Mouse (Mus musculus) embryonic facial prominence, embryonic 12.5 days (tissue): ENCODE results near the gene Rel. TPM values are rescaled to one million over a fixed set of nuclear protein-coding genes. Genes with fewer than 3 reads are reported as not detected.

Experiments used
- ATAC-seq: fragments of 200-750 bp; cut with Nextera tagmentation; 2 replicates; pipeline ENCODE4 v1.8.0; 2017; ENCODE audit not compliant: insufficient number of reproducible peaks, insufficient read depth, low FRiP score, low TSS enrichment
- H3K27ac ChIP-seq: fragments of 300-500 bp; sonication (generic); 2 replicates; pipeline ENCODE4 v1.5.1; 2016; ENCODE audit warnings: mild to moderate bottlenecking
- H3K27me3 ChIP-seq: fragments of 300-500 bp; sonication (generic); 2 replicates; pipeline ENCODE4 v1.6.1; 2016; ENCODE audit warnings: mild to moderate bottlenecking, moderate library complexity
- H3K36me3 ChIP-seq: fragments of 300-500 bp; sonication (generic); 2 replicates; pipeline ENCODE4 v1.6.1; 2016; ENCODE audit warnings: mild to moderate bottlenecking
- H3K4me1 ChIP-seq: fragments of 300-500 bp; sonication (generic); 2 replicates; pipeline ENCODE4 v1.6.1; 2016
- H3K4me2 ChIP-seq: fragments of 300-500 bp; sonication (generic); replicated peaks from 2 replicates; pipeline ENCODE4 v1.6.1; 2016; ENCODE audit warnings: mild to moderate bottlenecking, moderate library complexity
- H3K4me3 ChIP-seq: fragments of 300-500 bp; sonication (generic); 2 replicates; pipeline ENCODE4 v1.5.1; 2016; ENCODE audit warnings: mild to moderate bottlenecking
- H3K9ac ChIP-seq: fragments of 300-500 bp; sonication (generic); 2 replicates; pipeline ENCODE4 v1.6.1; 2016; ENCODE audit warnings: mild to moderate bottlenecking, moderate library complexity
- H3K9me3 ChIP-seq: fragments of 300-500 bp; sonication (generic); 2 replicates; pipeline ENCODE4 v1.6.1; 2016; ENCODE audit warnings: mild to moderate bottlenecking, moderate library complexity
- WGBS: fragments of 180-500 bp; shearing (Covaris S2); methylation state at CpG from one replicate; pipeline ENCODE4 v1.1.7; 2016; 5-methylcytosine and 5-hydroxymethylcytosine counted together
- polyA plus RNA-seq: library from polyadenylated mRNA; unstranded; fragments of >200 nt; fragmentation: Nextera tagmentation; extraction: Ambion mirVana; gene quantifications from 2 replicates; pipeline ENCODE4 v1.2.1, GENCODE M21; 2016

Rel gene
- polyA plus RNA-seq, 1 experiment from 2014 or later = 0.97 TPM

DNA sequence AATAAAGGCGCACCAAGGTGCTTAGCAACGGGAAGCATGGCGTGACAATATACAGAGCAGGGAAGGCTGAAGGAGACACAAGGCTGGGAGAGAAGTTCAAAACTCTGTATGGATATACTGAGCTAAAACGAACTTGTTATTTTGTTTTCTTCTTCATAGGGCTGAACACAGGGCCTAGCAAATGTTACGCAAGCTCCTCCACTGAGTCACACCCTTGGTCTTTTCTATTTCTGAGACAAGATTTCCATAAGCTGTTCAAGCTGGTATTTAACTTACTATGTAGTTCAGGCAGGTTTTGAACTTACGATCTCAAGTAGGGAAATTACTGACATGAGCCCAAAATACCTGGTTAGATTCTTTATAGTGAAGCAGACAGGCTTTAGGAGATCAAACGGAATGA lies 29.4 kb downstream of the Rel start:
- ATAC-seq = no peak
- 91% methylated on average over 7 of the region's 7 CpGs for WGBS

DNA sequence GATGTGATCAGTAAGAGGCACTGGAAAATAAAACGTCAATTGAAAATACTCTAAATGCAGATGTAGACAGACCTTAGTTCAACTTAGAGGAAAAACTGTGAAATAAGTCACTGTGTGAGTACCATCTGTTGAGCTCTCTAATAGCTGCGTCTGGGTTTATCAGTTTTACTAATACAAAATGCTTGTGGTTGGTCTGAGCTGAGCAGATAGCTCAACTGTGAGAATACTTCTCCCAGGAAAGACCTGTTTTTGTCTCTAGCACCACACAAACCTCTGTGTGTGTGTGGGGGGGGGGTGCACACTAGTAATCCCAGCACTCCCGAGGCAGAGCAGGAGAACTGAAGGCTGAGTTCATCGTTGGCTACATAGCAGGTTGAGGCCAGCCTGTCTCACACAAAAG lies 29.9 kb downstream of the Rel start:
- no peak for ATAC-seq
- no peak overlapping the region for H3K4me3 ChIP-seq
- no peaks in the 10 kb centered on the region for H3K4me1 ChIP-seq
- no peak overlapping the region for H3K4me2 ChIP-seq
- no peaks in the 10 kb centered on the region for H3K9me3 ChIP-seq
- H3K27me3 ChIP-seq = no peaks in the 10 kb centered on the region
- WGBS = 75% methylated on average over 4 of the region's 4 CpGs
- H3K36me3 ChIP-seq = no peaks in the 10 kb centered on the region
- H3K27ac ChIP-seq = no peak overlapping the region
- H3K9ac ChIP-seq = no peak overlapping the region

More for the DNA sequence above, 29.4 kb downstream of the Rel start:
- H3K27me3 ChIP-seq = no peaks in the 10 kb centered on the region
- H3K4me3 ChIP-seq = no peak overlapping the region
- no peak overlapping the region for H3K27ac ChIP-seq
- no peak overlapping the region for H3K4me2 ChIP-seq
- no peaks in the 10 kb centered on the region for H3K9me3 ChIP-seq
- no peak overlapping the region for H3K9ac ChIP-seq
- H3K36me3 ChIP-seq = no peaks in the 10 kb centered on the region
- H3K4me1 ChIP-seq = no peaks in the 10 kb centered on the region

DNA sequence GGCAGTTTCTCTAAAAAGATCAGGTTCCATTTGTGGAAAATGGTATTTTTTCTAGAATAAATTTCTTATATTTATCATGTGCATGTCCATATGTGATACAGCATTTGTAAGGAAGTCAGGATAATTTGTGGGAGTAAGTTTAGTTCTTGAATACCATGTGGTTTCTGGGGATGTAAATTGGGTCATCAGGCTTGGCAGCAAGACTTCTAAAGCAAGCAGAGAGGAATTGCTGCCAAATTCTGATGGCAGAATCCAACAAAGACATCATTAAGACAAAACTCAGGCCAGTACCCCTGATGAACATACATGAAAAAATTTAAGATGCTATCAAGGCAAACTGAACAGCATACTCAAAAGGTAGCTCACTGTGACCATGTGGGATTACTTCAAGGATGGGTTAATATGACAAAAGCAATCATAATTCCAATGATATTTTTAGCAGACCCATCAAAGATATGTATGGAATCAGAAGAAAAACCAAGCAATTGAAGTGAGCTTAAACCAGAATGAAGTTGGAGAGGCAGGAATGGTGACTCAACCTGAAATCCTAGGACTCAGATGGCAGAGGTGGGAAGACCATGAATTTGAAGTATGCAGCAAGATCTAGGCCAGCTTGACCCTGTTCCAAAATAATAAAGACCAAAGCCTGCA lies 34.8 kb downstream of the Rel start:
- Histone ChIP-seq H3K4me1 (no peaks in the 10 kb centered on the region), H3K4me2 (no peak overlapping the region), H3K9ac (no peak overlapping the region), H3K4me3 (no peak overlapping the region), H3K27me3 (no peaks in the 10 kb centered on the region), H3K36me3 (peaks cover 20% of the 10 kb centered on the region; the same call in 1 of the 2 replicates), H3K9me3 (no peaks in the 10 kb centered on the region), H3K27ac (no peak overlapping the region)
- no peak for ATAC-seq

DNA sequence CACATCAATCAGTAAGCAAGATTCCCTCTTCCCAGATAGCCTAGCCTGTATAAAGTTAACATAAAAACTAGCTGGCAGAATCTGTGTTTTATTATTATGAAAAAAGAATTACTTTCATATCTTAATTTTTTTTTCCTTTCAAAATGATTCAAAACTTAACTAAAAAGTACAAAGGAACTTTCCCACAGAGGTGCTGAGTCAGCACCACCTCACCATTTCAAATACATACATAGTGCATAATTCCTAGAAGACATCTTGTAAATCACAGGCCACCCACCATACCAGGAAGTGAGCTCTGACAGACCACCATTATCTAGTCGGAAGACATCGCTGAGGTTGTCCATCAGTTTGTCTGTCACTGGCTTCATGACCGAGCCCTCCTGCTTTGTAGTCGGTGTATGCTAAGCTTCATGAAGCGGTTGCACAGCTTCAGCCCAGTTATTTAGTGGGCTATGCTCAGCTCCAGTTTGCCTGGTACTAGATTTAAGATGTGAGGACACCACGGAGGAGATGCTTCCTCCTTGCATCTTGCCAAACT lies 36.0 kb downstream of the Rel start:
- Histone ChIP-seq H3K27ac (no peak overlapping the region), H3K27me3 (no peaks in the 10 kb centered on the region), H3K9me3 (no peaks in the 10 kb centered on the region), H3K4me1 (no peaks in the 10 kb centered on the region), H3K4me2 (no peak overlapping the region), H3K4me3 (no peak overlapping the region), H3K9ac (no peak overlapping the region), H3K36me3 (peaks cover 22% of the 10 kb centered on the region)
- no peak for ATAC-seq
- WGBS = 88% methylated on average over 6 of the region's 6 CpGs

DNA sequence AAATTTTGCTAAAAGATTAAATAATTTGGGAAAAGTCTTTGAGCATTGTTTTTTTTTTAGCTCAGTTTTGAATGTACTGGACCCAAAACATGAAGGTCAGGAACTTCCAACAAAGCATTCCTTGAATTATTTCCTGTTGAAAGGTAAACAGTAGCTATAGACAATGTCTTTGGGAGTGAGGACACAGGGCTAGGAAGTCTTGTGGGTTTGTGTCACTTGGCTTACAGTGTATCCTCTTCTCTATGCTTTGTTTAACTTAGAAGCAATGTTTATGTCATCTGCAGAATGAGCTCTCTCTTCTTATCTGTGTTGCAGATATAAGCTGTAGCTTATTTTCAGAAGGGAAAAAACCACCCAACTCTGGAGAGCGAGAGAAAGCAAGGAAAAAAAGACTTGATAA lies 37.9 kb downstream of the Rel start:
- no peak for ATAC-seq
- H3K4me1 ChIP-seq = no peaks in the 10 kb centered on the region
- no peaks in the 10 kb centered on the region for H3K27me3 ChIP-seq
- 84% methylated on average over 1 of the region's 1 CpGs for WGBS
- no peaks in the 10 kb centered on the region for H3K9me3 ChIP-seq
- H3K4me3 ChIP-seq = no peak overlapping the region
- no peak overlapping the region for H3K4me2 ChIP-seq
- H3K9ac ChIP-seq = no peak overlapping the region
- no peak overlapping the region for H3K27ac ChIP-seq
- peaks cover 29% of the 10 kb centered on the region for H3K36me3 ChIP-seq

DNA sequence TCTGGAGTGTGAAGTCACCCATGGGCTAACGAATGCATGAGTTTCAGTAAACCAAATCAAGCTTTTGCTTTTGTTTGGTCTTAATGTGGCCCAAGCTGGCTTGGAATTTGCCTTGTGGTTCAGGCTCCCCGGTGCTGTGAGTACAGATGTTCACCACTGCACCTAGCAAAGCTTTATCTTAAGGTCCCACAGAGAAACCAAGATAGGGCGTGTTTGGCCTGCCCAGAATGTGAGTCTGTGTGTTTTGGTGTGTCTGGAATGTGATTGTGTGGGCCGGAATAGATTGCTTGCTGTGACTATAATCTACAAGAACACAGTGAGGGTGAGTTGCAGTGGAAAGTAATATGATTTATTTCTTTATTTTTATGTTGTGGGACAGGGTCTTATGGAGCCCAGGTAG lies 40.6 kb downstream of the Rel start:
- H3K36me3 ChIP-seq = peaks cover 44% of the 10 kb centered on the region
- no peaks in the 10 kb centered on the region for H3K9me3 ChIP-seq
- no peak overlapping the region for H3K4me2 ChIP-seq
- H3K4me3 ChIP-seq = no peak overlapping the region
- no peak overlapping the region for H3K27ac ChIP-seq
- no peak for ATAC-seq
- H3K27me3 ChIP-seq = no peaks in the 10 kb centered on the region
- WGBS = 90% methylated on average over 4 of the region's 4 CpGs
- no peaks in the 10 kb centered on the region for H3K4me1 ChIP-seq
- no peak overlapping the region for H3K9ac ChIP-seq

DNA sequence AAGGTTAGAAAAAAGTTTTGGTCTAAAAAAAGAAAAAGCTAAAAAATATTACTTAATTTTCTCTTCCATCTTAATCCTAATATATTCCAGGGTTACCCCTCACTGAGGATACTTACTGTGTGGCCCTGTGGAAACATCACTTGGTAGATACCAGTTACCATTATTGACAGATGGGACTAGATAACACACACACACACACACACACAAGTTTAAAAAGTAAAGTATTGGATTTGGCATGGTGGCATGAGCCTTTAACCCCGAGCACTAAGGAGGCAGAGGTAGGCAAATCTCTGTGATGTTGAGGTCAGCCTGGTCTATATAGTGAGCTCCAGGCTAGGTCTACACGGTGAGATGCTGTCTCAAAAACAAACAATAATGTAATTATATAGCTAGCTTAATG lies 42.6 kb downstream of the Rel start:
- Histone ChIP-seq H3K27ac (no peak overlapping the region), H3K27me3 (no peaks in the 10 kb centered on the region), H3K9me3 (no peaks in the 10 kb centered on the region), H3K4me2 (no peak overlapping the region), H3K4me3 (no peak overlapping the region), H3K36me3 (peaks cover 36% of the 10 kb centered on the region), H3K4me1 (no peaks in the 10 kb centered on the region), H3K9ac (no peak overlapping the region)
- no peak for ATAC-seq
- 84% methylated on average over 2 of the region's 2 CpGs for WGBS

DNA sequence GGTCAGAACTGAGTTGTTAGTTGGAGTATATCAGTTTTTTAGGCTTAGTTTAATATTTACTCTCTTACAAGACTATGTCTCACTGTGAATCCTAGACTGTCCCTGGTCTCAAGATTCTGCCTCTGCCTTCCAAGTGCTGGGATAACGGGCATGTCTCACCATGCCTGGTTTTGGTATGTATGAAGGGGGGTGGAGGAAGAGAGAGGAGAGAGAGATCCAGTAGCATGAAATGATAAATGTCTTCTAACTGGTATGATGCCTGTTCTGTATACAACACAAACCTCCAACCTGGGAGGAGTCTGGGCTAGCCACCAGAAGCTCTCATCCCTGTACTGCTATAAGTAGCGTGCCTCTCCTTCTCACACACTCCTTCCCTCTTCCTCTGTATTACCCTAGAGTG lies 44.3 kb downstream of the Rel start:
- Histone ChIP-seq H3K27ac (no peak overlapping the region), H3K9ac (no peak overlapping the region), H3K4me3 (no peak overlapping the region), H3K4me2 (no peak overlapping the region), H3K9me3 (no peaks in the 10 kb centered on the region), H3K4me1 (no peaks in the 10 kb centered on the region), H3K27me3 (no peaks in the 10 kb centered on the region), H3K36me3 (peaks cover 41% of the 10 kb centered on the region)
- 0 out of 2 replicates have a peak, but pooled peaks have one; percentile 12 for ATAC-seq
- WGBS = 83% methylated on average over 2 of the region's 2 CpGs

DNA sequence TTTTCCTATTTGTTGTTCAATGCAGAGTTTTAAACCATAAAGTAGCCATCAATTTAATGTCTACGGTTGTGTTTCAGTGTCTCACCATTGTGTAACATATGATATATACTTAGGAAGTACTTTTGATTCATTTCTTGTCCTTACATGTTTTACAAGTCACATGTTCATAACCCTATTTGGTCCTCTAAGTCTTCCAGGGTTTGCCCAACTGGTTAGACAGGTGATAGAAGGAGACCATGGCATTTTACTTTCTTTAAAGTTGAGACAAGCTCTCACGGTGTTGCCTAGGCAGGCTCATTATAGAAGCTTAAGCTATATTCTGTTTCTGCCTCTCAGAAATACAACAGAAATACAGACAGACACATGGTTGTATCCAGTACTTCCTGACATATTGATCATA lies 44.9 kb downstream of the Rel start:
- 84% methylated on average over 2 of the region's 2 CpGs for WGBS
- H3K36me3 ChIP-seq = peaks cover 41% of the 10 kb centered on the region

DNA sequence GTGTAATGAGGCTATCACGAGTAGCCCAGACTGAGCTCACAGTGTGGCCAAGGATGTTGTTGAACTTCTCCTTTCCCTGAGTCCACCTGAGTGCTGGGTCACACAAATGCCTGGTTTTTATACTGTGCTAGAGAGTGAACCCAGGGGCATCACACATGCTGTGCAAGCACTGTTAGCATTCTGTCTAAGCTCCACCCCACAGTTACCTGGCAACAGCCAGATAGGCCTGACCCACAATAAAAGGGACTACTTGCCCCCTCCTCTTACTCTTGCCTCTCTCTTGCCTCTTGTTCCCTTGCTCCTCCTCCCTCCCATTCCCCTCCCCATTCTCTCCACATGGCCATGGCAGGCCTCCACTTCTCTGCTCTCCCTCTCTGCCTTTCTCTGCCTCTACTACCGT lies 48.4 kb downstream of the Rel start:
- H3K4me3 ChIP-seq = no peak overlapping the region
- H3K9ac ChIP-seq = no peak overlapping the region
- H3K9me3 ChIP-seq = no peaks in the 10 kb centered on the region
- ATAC-seq = no peak; the same call in 1 of the 2 replicates
- H3K27ac ChIP-seq = no peak overlapping the region
- 15% methylated on average over 2 of the region's 2 CpGs for WGBS
- no peak overlapping the region for H3K4me2 ChIP-seq
- peaks cover 61% of the 10 kb centered on the region for H3K36me3 ChIP-seq
- H3K27me3 ChIP-seq = no peaks in the 10 kb centered on the region
- H3K4me1 ChIP-seq = no peaks in the 10 kb centered on the region

More for the DNA sequence above, 44.9 kb downstream of the Rel start:
- Histone ChIP-seq H3K4me2 (no peak overlapping the region), H3K27ac (no peak overlapping the region), H3K9ac (no peak overlapping the region), H3K4me3 (no peak overlapping the region), H3K27me3 (no peaks in the 10 kb centered on the region), H3K4me1 (no peaks in the 10 kb centered on the region), H3K9me3 (no peaks in the 10 kb centered on the region)
- ATAC-seq = no peak

DNA sequence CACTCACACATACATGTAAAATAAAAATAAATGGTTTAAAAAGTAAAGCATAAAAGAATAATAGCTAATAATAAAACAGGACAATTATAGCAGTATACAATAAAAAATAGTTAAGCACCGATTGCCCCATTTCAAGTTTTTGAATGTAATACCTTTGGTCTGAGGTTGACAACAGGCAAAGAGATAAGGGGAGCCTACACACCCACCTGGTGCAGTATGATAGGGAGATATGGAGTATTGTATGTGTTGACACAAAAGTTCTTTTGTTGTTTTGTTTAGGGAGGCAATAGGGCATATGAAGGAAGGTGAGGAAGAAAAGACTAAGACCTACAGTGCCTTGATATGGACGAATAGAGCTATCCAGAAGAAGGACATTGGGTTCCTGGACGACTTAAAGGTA lies 50.9 kb downstream of the Rel start:
- peaks cover 73% of the 10 kb centered on the region for H3K36me3 ChIP-seq
- H3K4me2 ChIP-seq = no peak overlapping the region
- H3K27ac ChIP-seq = no peak overlapping the region
- WGBS = 81% methylated on average over 3 of the region's 3 CpGs
- no peak overlapping the region for H3K4me3 ChIP-seq
- no peak overlapping the region for H3K9ac ChIP-seq
- no peak for ATAC-seq
- H3K9me3 ChIP-seq = no peaks in the 10 kb centered on the region
- H3K27me3 ChIP-seq = no peaks in the 10 kb centered on the region
- H3K4me1 ChIP-seq = no peaks in the 10 kb centered on the region

DNA sequence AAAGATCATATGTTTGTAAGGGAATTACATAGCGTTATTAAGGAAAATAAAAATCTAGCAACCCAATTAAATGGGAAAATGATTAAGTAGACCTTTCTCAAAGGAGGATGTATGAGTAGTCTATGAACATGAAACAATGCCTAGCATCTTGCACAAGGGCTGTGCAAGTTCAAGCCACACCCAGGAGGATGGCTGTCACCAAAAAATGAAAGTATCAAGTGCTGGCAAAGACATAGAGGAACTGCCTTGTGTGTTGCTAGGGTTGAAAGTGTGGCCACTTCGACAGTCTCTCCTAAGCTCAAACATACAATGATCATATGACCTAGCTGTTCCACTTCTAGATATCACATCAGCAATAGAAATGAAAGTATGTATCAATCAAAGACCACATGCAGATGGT lies 51.9 kb downstream of the Rel start:
- no peak overlapping the region for H3K4me3 ChIP-seq
- H3K36me3 ChIP-seq = peaks cover 78% of the 10 kb centered on the region
- H3K9ac ChIP-seq = no peak overlapping the region
- no peaks in the 10 kb centered on the region for H3K27me3 ChIP-seq
- no peaks in the 10 kb centered on the region for H3K4me1 ChIP-seq
- no peak for ATAC-seq
- no peak overlapping the region for H3K4me2 ChIP-seq
- WGBS = 93% methylated on average over 2 of the region's 2 CpGs
- no peaks in the 10 kb centered on the region for H3K9me3 ChIP-seq
- H3K27ac ChIP-seq = no peak overlapping the region
